Mouse (Mus musculus): ENCODE results near the gene Nbeal2. TPM values are rescaled to one million over a fixed set of nuclear protein-coding genes. Genes with fewer than 3 reads are reported as not detected.

Nbeal2 gene
- polyA plus RNA-seq, 1 experiment from 2014 or later, result 2.4 TPM

DNA sequence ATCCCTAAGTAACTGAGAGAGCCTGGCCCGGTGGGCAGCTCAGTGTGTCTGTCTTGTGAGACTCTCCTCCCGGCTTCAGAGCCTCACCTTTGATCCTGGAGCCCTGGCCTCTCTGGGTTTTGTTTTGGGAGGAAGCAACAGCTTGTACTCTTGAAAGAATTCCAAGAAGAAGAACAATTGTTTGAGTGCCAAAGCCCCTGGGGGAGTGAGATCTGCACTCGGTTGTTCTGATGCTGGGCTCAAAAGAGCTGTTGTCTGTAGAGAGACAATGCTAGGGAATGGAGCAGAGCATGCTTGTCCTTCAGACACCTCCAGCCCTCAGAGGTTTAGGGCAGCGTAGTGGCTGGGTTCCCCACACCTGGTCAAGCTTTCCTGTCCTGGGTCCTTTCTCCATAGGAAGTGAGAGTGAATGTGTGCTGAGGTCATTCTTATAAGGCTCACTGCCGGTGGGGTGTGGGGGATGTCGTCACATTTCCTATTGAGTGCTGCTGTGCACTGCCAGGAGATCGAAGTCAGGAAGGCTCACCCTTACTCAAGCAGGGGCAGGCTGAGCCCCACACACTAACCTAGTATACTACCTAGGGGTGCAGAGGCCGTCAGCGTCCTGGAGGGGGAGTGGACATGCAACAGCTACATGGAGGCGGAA lies 19.3 kb upstream of the Nbeal2 start:
- H3K4me3 ChIP-seq (ENCODE audit: control insufficient read depth in 1 of 2, insufficient read depth in 1 of 2, low read depth in 1 of 2, low read length in 2 of 2), result no peak overlapping the region
- H3K27ac ChIP-seq (replicated peaks in 1 of 2; ENCODE audit: control insufficient read depth in 1 of 2, insufficient read depth in 1 of 2, low read depth in 2 of 2, low read length in 2 of 2), result peak overlapping the region; percentile 63 to 71
- H3K4me2 ChIP-seq (ENCODE audit: low read length), result 0 out of 2 replicates have a peak overlapping the region, but pooled peaks have one; percentile 16
- H3K4me1 ChIP-seq (ENCODE audit: control insufficient read depth in 2 of 2, insufficient read depth in 2 of 2, low read length in 2 of 2), result peaks cover 71 to 89% of the 10 kb centered on the region in 2 experiments
- H3K9ac ChIP-seq (ENCODE audit: low read length), result peak overlapping the region; percentile 54; the same call in 1 of the 2 replicates
- peak; percentile 11; the same call in 1 of the 2 replicates for ATAC-seq (ENCODE audit: insufficient number of reproducible peaks, insufficient read depth, low FRiP score, low read depth)
- no peaks in the 10 kb centered on the region for H3K36me3 ChIP-seq (ENCODE audit: control insufficient read depth, insufficient read depth, low read length)
- H3K27me3 ChIP-seq (ENCODE audit: control insufficient read depth, insufficient read depth, low read length), result no peaks in the 10 kb centered on the region
- 44% methylated on average over 10 of the region's 10 CpGs for WGBS
- H3K9me3 ChIP-seq (ENCODE audit: control insufficient read depth, low read length), result no peaks in the 10 kb centered on the region

DNA sequence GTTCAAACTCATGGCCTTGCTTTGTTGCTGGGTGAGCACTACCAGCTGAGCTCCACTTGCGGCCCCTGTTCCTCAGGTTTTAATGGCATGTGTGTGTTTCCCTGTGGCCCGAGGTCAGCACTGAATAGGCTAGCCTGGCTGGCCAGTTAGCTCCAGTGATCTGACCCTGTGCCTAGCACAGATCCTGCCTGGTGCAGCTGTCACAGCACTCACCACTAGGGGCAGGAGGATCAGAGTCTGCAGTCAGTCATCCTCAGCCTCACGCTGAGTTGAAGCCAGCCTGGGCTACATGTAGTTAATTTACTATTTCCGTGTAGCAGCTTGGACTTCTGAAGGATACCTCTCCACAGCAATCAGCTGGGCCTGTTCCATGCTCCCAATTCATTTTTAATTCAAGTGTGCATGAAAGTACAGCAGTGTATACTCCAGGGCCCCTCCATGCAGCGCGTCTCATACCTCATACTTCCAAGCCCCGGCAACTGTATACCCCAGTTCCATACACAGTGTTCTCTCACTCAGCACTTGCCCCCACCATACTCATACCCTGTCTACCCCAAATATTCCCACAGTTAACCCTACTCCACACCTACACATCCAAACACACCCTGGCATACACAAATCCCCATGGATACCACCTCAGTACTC lies 18.6 kb upstream of the Nbeal2 start:
- Histone ChIP-seq H3K36me3 (ENCODE audit: control insufficient read depth, insufficient read depth, low read length) (no peaks in the 10 kb centered on the region), H3K27ac (replicated peaks in 1 of 2; ENCODE audit: control insufficient read depth in 1 of 2, insufficient read depth in 1 of 2, low read depth in 2 of 2, low read length in 2 of 2) (peak overlapping the region; percentile 5 to 71; a peak in 2 of 4 replicates), H3K9ac (ENCODE audit: low read length) (peak overlapping the region; percentile 54; the same call in 1 of the 2 replicates), H3K4me2 (ENCODE audit: low read length) (0 out of 2 replicates have a peak overlapping the region, but pooled peaks have one; percentile 16), H3K9me3 (ENCODE audit: control insufficient read depth, low read length) (no peaks in the 10 kb centered on the region), H3K4me1 (ENCODE audit: control insufficient read depth in 2 of 2, insufficient read depth in 2 of 2, low read length in 2 of 2) (peaks cover 71 to 89% of the 10 kb centered on the region in 2 experiments), H3K27me3 (ENCODE audit: control insufficient read depth, insufficient read depth, low read length) (no peaks in the 10 kb centered on the region), H3K4me3 (ENCODE audit: control insufficient read depth in 1 of 2, insufficient read depth in 1 of 2, low read depth in 1 of 2, low read length in 2 of 2) (no peak overlapping the region)
- WGBS, result 62% methylated on average over 7 of the region's 7 CpGs
- no peak for ATAC-seq (ENCODE audit: insufficient number of reproducible peaks, insufficient read depth, low FRiP score, low read depth)

DNA sequence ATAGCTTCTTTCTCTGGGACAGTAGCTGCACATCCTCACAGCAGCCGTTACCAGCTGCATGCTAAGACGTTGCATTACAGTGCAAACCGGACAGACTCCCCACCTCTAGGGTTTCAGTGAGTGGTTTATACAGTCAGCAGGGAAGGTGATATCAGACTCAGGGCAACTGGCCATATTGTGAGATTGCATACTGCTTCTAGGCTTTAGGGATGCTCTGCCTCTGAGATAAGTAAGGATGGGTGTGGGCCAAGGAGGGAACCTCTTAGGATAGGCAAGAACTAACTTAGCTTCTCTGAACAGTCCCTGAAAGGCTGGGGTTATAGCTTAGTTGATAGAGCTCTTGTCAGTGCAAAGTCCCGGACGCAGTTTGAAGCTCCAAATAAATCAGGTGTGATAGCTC lies 15.8 kb upstream of the Nbeal2 start:
- Histone ChIP-seq H3K9me3 (ENCODE audit: control insufficient read depth, low read length) (no peaks in the 10 kb centered on the region), H3K4me3 (ENCODE audit: control insufficient read depth in 1 of 2, insufficient read depth in 1 of 2, low read depth in 1 of 2, low read length in 2 of 2) (no peak overlapping the region), H3K4me2 (ENCODE audit: low read length) (peak overlapping the region; percentile 16; the same call in 1 of the 2 replicates), H3K27ac (replicated peaks in 1 of 2; ENCODE audit: control insufficient read depth in 1 of 2, insufficient read depth in 1 of 2, low read depth in 2 of 2, low read length in 2 of 2) (peak overlapping the region in 1 of 2 experiments; percentile 84; a peak in 2 of 4 replicates), H3K9ac (ENCODE audit: low read length) (peak overlapping the region; percentile 44; the same call in 1 of the 2 replicates), H3K36me3 (ENCODE audit: control insufficient read depth, insufficient read depth, low read length) (no peaks in the 10 kb centered on the region), H3K4me1 (ENCODE audit: control insufficient read depth in 2 of 2, insufficient read depth in 2 of 2, low read length in 2 of 2) (peaks cover 70 to 94% of the 10 kb centered on the region in 2 experiments), H3K27me3 (ENCODE audit: control insufficient read depth, insufficient read depth, low read length) (no peaks in the 10 kb centered on the region)
- ATAC-seq (ENCODE audit: insufficient number of reproducible peaks, insufficient read depth, low FRiP score, low read depth), result no peak
- WGBS, result 59% methylated on average over 5 of the region's 5 CpGs

DNA sequence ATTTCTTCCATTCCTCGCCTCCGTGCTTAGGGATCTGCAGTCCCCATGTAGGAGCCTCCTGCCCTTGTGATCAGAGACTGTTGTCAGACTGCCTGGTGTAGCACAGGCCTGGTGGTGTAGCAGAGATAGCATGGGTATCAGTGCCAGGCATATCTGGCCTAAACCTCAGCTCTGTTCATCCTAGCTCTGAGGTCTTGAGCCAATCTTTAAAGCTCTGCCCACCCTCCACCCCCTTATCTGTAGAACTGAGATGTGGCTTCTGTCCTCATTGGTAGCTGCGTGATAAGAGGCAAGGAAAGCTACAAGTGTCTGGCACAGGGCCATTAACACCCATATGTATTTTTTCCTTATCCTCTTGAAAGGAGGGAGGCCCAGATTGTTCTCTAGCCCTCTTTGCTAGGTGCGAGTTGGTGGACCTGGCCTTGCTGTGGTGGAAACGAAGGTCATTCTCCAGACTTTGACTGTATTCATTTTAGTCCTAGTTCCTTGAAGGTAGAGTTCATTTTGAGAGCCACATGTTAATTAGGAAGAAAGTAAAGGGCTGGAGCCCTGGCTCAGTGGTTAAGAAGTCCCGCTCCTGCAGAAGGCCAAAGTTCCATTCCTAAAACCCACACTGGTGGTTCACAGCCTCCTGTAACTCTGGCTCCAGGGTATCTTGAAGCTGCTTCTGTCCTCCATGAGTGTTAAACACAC lies 14.8 kb upstream of the Nbeal2 start:
- 0 out of 2 replicates have a peak, but pooled peaks have one; percentile 28 for ATAC-seq (ENCODE audit: insufficient number of reproducible peaks, insufficient read depth, low FRiP score, low read depth)
- Histone ChIP-seq H3K27ac (replicated peaks in 1 of 2; ENCODE audit: control insufficient read depth in 1 of 2, insufficient read depth in 1 of 2, low read depth in 2 of 2, low read length in 2 of 2) (peak overlapping the region; percentile 64 to 84), H3K9ac (ENCODE audit: low read length) (peak overlapping the region; percentile 44; the same call in 1 of the 2 replicates), H3K4me3 (ENCODE audit: control insufficient read depth in 1 of 2, insufficient read depth in 1 of 2, low read depth in 1 of 2, low read length in 2 of 2) (no peak overlapping the region), H3K4me1 (ENCODE audit: control insufficient read depth in 2 of 2, insufficient read depth in 2 of 2, low read length in 2 of 2) (peaks cover 64 to 93% of the 10 kb centered on the region in 2 experiments), H3K36me3 (ENCODE audit: control insufficient read depth, insufficient read depth, low read length) (0 out of 2 replicates have a peak, but pooled peaks cover 2% of the 10 kb centered on the region), H3K9me3 (ENCODE audit: control insufficient read depth, low read length) (no peaks in the 10 kb centered on the region), H3K27me3 (ENCODE audit: control insufficient read depth, insufficient read depth, low read length) (no peaks in the 10 kb centered on the region), H3K4me2 (ENCODE audit: low read length) (peak overlapping the region; percentile 12)
- 26% methylated on average over 6 of the region's 6 CpGs for WGBS

DNA sequence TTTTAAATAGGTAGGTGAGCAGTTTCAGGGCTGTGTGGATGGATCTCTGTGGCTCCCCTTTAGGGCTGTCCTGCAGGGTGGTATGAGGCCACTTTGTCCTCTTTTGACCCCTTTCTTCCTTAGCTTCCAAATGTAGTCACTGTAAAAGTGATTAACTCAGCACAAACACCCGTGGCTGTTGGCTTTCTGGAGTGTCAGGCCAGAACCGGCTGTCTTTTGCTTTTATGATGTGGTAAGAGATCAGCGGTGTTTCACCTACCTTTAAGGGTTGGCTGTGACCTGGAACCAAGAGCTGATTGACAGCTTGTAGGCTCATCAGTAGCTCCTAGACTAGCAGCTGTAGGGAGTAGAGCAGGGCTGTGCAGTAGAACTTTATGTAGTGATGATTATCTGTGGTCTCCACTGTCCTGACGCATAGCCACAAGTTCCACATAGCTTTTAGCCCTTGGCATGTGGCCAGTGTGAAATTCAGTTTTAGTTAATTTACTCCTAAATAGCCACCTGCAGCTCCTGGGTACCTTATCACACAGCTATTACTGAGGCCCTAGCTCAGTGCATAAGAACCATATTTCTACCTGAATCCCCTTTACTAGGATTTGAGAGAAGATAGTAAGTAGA lies 13.4 kb upstream of the Nbeal2 start:
- 52% methylated on average over 4 of the region's 4 CpGs for WGBS
- 0 out of 2 replicates have a peak overlapping the region, but pooled peaks have one; percentile 40 for H3K9ac ChIP-seq (ENCODE audit: low read length)
- no peak for ATAC-seq (ENCODE audit: insufficient number of reproducible peaks, insufficient read depth, low FRiP score, low read depth)
- peaks cover 50 to 79% of the 10 kb centered on the region in 2 experiments for H3K4me1 ChIP-seq (ENCODE audit: control insufficient read depth in 2 of 2, insufficient read depth in 2 of 2, low read length in 2 of 2)
- no peaks in the 10 kb centered on the region for H3K9me3 ChIP-seq (ENCODE audit: control insufficient read depth, low read length)
- H3K27ac ChIP-seq (replicated peaks in 1 of 2; ENCODE audit: control insufficient read depth in 1 of 2, insufficient read depth in 1 of 2, low read depth in 2 of 2, low read length in 2 of 2), result peak overlapping the region; percentile 28 to 84; a peak in 1 of 4 replicates
- H3K4me2 ChIP-seq (ENCODE audit: low read length), result no peak overlapping the region
- H3K27me3 ChIP-seq (ENCODE audit: control insufficient read depth, insufficient read depth, low read length), result no peaks in the 10 kb centered on the region
- 0 out of 2 replicates have a peak, but pooled peaks cover 3% of the 10 kb centered on the region for H3K36me3 ChIP-seq (ENCODE audit: control insufficient read depth, insufficient read depth, low read length)
- no peak overlapping the region for H3K4me3 ChIP-seq (ENCODE audit: control insufficient read depth in 1 of 2, insufficient read depth in 1 of 2, low read depth in 1 of 2, low read length in 2 of 2)

DNA sequence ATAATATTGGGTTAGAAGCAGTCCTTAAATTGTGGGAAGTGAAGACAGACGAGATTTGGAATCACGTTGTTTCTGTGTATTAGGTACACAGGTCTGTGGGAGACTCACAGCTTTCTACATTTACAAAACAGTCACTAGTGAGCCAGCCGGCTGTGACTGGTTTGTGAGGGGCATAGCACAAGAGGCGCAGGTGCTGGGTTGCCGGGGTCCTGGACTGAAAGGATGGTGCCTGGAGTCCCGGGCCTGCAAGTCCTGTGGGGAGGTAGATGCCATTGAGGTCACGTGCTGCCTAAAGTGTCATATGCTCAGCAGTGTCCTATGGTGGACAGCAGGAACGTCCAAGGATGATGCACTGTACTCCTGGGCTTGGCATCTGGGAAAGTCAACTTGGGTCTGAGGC lies 12.4 kb upstream of the Nbeal2 start:
- peaks cover 46 to 73% of the 10 kb centered on the region in 2 experiments for H3K4me1 ChIP-seq (ENCODE audit: control insufficient read depth in 2 of 2, insufficient read depth in 2 of 2, low read length in 2 of 2)
- no peaks in the 10 kb centered on the region for H3K9me3 ChIP-seq (ENCODE audit: control insufficient read depth, low read length)
- no peak overlapping the region for H3K4me3 ChIP-seq (ENCODE audit: control insufficient read depth in 1 of 2, insufficient read depth in 1 of 2, low read depth in 1 of 2, low read length in 2 of 2)
- peak; percentile 31; the same call in 1 of the 2 replicates for ATAC-seq (ENCODE audit: insufficient number of reproducible peaks, insufficient read depth, low FRiP score, low read depth)
- H3K27me3 ChIP-seq (ENCODE audit: control insufficient read depth, insufficient read depth, low read length), result no peaks in the 10 kb centered on the region
- WGBS, result 23% methylated on average over 8 of the region's 8 CpGs
- H3K36me3 ChIP-seq (ENCODE audit: control insufficient read depth, insufficient read depth, low read length), result 0 out of 2 replicates have a peak, but pooled peaks cover 3% of the 10 kb centered on the region
- peak overlapping the region; percentile 36 for H3K4me2 ChIP-seq (ENCODE audit: low read length)
- peak overlapping the region; percentile 31; the same call in 1 of the 2 replicates for H3K9ac ChIP-seq (ENCODE audit: low read length)
- H3K27ac ChIP-seq (replicated peaks in 1 of 2; ENCODE audit: control insufficient read depth in 1 of 2, insufficient read depth in 1 of 2, low read depth in 2 of 2, low read length in 2 of 2), result peak overlapping the region; percentile 51 to 84

DNA sequence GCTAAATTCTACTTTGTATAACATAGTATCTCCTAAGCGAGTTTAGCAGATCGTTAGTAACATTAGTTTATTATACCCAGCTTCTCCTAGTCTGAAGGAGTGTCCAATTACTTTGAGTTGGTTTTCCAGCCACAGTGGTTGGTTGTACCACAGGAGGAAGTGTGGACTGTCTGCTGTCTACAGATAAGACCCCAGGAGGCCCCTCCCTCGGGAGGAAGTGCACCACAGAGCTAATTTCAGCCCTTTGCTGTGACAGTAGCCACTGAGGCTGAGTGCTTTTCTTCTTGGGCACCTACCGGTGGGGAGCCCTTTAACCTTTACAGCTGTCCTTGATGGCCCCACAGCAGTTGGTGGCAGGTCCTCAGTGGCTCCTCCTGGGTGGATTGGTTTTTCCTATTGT lies 12.0 kb upstream of the Nbeal2 start:
- peak overlapping the region; percentile 35 to 84; a peak in 2 of 4 replicates for H3K27ac ChIP-seq (replicated peaks in 1 of 2; ENCODE audit: control insufficient read depth in 1 of 2, insufficient read depth in 1 of 2, low read depth in 2 of 2, low read length in 2 of 2)
- H3K4me2 ChIP-seq (ENCODE audit: low read length), result peak overlapping the region; percentile 36
- no peak overlapping the region for H3K4me3 ChIP-seq (ENCODE audit: control insufficient read depth in 1 of 2, insufficient read depth in 1 of 2, low read depth in 1 of 2, low read length in 2 of 2)
- H3K36me3 ChIP-seq (ENCODE audit: control insufficient read depth, insufficient read depth, low read length), result 0 out of 2 replicates have a peak, but pooled peaks cover 3% of the 10 kb centered on the region
- ATAC-seq (ENCODE audit: insufficient number of reproducible peaks, insufficient read depth, low FRiP score, low read depth), result peak; percentile 60; the same call in 1 of the 2 replicates
- H3K27me3 ChIP-seq (ENCODE audit: control insufficient read depth, insufficient read depth, low read length), result no peaks in the 10 kb centered on the region
- H3K9me3 ChIP-seq (ENCODE audit: control insufficient read depth, low read length), result no peaks in the 10 kb centered on the region
- 16% methylated on average over 4 of the region's 4 CpGs for WGBS
- H3K9ac ChIP-seq (ENCODE audit: low read length), result 0 out of 2 replicates have a peak overlapping the region, but pooled peaks have one; percentile 31
- H3K4me1 ChIP-seq (ENCODE audit: control insufficient read depth in 2 of 2, insufficient read depth in 2 of 2, low read length in 2 of 2), result peaks cover 42 to 69% of the 10 kb centered on the region in 2 experiments
